Mouse (Mus musculus) CH12.LX (cell line): ENCODE measurements around the gene Gm39653.

Source experiments
- CHD2 ChIP-seq: IDR thresholded peaks from 2 replicates; pipeline ENCODE4 v1.6.1; 2011; ENCODE audit warnings: low read length, improper control_type of control experiment
- CTCF ChIP-seq, 2 experiments: IDR thresholded peaks in 1 of 2; conservative IDR thresholded peaks in 1 of 2; 2 replicates each; pipeline ENCODE4 v1.5.1; 2011 to 2012; ENCODE audit warnings: low read depth in 2 of 2, low read length in 2 of 2, improper control_type of control experiment in 1 of 2, inconsistent platforms in 1 of 2, mild to moderate bottlenecking in 1 of 2, moderate library complexity in 1 of 2
- E2F4 ChIP-seq: IDR thresholded peaks from 2 replicates; pipeline ENCODE4 v1.6.1; 2011; ENCODE audit warnings: low read depth, low read length, improper control_type of control experiment; ENCODE audit not compliant: insufficient replicate concordance
- EP300 ChIP-seq: IDR thresholded peaks from 2 replicates; pipeline ENCODE4 v1.6.1; 2011; ENCODE audit warnings: low read length, improper control_type of control experiment
- JUN ChIP-seq: IDR thresholded peaks from 2 replicates; pipeline ENCODE4 v1.6.1; 2011; ENCODE audit warnings: low read depth, mild to moderate bottlenecking, low read length, improper control_type of control experiment, moderate library complexity; ENCODE audit not compliant: insufficient read depth
- KAT2A ChIP-seq: IDR thresholded peaks from 2 replicates; pipeline ENCODE4 v1.6.1; 2012; ENCODE audit warnings: low read length, improper control_type of control experiment, inconsistent platforms; ENCODE audit not compliant: insufficient replicate concordance
- MXI1 ChIP-seq: IDR thresholded peaks from 2 replicates; pipeline ENCODE4 v1.6.1; 2011; ENCODE audit warnings: mild to moderate bottlenecking, low read depth, low read length, improper control_type of control experiment
- NRF1 ChIP-seq: IDR thresholded peaks from 2 replicates; pipeline ENCODE4 v1.6.1; 2014; ENCODE audit warnings: low read depth, mild to moderate bottlenecking, inconsistent platforms, low read length, improper control_type of control experiment, moderate library complexity
- POLR2A ChIP-seq: IDR thresholded peaks from 2 replicates; pipeline ENCODE4 v1.6.1; 2011; ENCODE audit warnings: low read depth, mild to moderate bottlenecking, improper control_type of control experiment, low read length
- RAD21 ChIP-seq: IDR thresholded peaks from 2 replicates; pipeline ENCODE4 v1.6.1; 2011; ENCODE audit warnings: low read depth, mild to moderate bottlenecking, low read length, improper control_type of control experiment, moderate library complexity
- USF1 ChIP-seq: IDR thresholded peaks from 2 replicates; pipeline ENCODE4 v1.6.1; 2014; ENCODE audit warnings: low read depth, mild to moderate bottlenecking, inconsistent platforms, low read length, improper control_type of control experiment
- ZC3H11A ChIP-seq: IDR thresholded peaks from 2 replicates; pipeline ENCODE4 v1.6.1; 2012; ENCODE audit warnings: low read depth, mild to moderate bottlenecking, inconsistent platforms, low read length, improper control_type of control experiment

GRCm38 (mm10) chr1:63667949-63668851 lies 52.4 kb downstream of the Gm39653 start:
- TF ChIP-seq NRF1: no peak
- TF ChIP-seq EP300: no peak
- TF ChIP-seq KAT2A: no peak
- TF ChIP-seq CTCF (conservative IDR thresholded peaks at IDR 0.05 in 1 of 2, IDR thresholded peaks at IDR 0.05 in 1 of 2; ENCODE audit: low read depth in 2 of 2, low read length in 2 of 2): no peak
- no peak for TF ChIP-seq ZC3H11A
- no peak for TF ChIP-seq USF1
- TF ChIP-seq POLR2A: no peak
- no peak for TF ChIP-seq JUN
- no peak for TF ChIP-seq E2F4
- 0 out of 2 replicates have a peak, but pooled peaks have one; percentile 42 for TF ChIP-seq MXI1
- no peak for TF ChIP-seq CHD2
- no peak for TF ChIP-seq RAD21
